Mouse (Mus musculus) midbrain, embryonic 15.5 days (tissue): ENCODE measurements around the gene Nfkb1. TPM values are rescaled to one million over a fixed set of nuclear protein-coding genes. Genes with fewer than 3 reads are reported as not detected.

Experiments used
- ATAC-seq: fragments of 200-750 bp; cut with Nextera tagmentation; replicated peaks from 2 replicates; pipeline ENCODE4 v1.8.0; 2017; ENCODE audit warnings: moderate TSS enrichment
- H3K27ac ChIP-seq: fragments of 300-500 bp; sonication (generic); 2 replicates; pipeline ENCODE4 v1.5.1; 2015; ENCODE audit warnings: mild to moderate bottlenecking, inconsistent platforms
- H3K27me3 ChIP-seq: fragments of 300-500 bp; sonication (generic); replicated peaks from 2 replicates; pipeline ENCODE4 v1.6.1; 2015; ENCODE audit warnings: inconsistent platforms
- H3K36me3 ChIP-seq: fragments of 300-500 bp; sonication (generic); replicated peaks from 2 replicates; pipeline ENCODE4 v1.6.1; 2015; ENCODE audit warnings: inconsistent platforms
- H3K4me1 ChIP-seq: fragments of 300-500 bp; sonication (generic); 2 replicates; pipeline ENCODE4 v1.6.1; 2015; ENCODE audit warnings: inconsistent platforms
- H3K4me2 ChIP-seq: fragments of 300-500 bp; sonication (generic); 2 replicates; pipeline ENCODE4 v1.6.1; 2015; ENCODE audit warnings: inconsistent platforms, mild to moderate bottlenecking, moderate library complexity
- H3K4me3 ChIP-seq: fragments of 300-500 bp; sonication (generic); 2 replicates; pipeline ENCODE4 v1.5.1; 2015; ENCODE audit warnings: mild to moderate bottlenecking, inconsistent platforms
- H3K9ac ChIP-seq: fragments of 300-500 bp; sonication (generic); 2 replicates; pipeline ENCODE4 v1.6.1; 2015; ENCODE audit warnings: mild to moderate bottlenecking, inconsistent platforms
- H3K9me3 ChIP-seq: fragments of 300-500 bp; sonication (generic); 2 replicates; pipeline ENCODE4 v1.6.1; 2016; ENCODE audit warnings: inconsistent platforms
- WGBS: fragments of 180-500 bp; shearing (Covaris S2); methylation state at CpG from one replicate; pipeline ENCODE4 v1.1.7; 2015; ENCODE audit warnings: mixed read lengths; 5-methylcytosine and 5-hydroxymethylcytosine counted together
- polyA plus RNA-seq: library from polyadenylated mRNA; unstranded; fragments of >200 nt; fragmentation: Nextera tagmentation; extraction: Ambion mirVana; gene quantifications from 2 replicates; pipeline ENCODE4 v1.2.1, GENCODE M21; 2015

The Nfkb1 gene
- 7.9 and 8.3 TPM in 2 replicates for polyA plus RNA-seq

GRCm38 (mm10) chr3:135691191-135692131 lies at the start of gene Nfkb1:
Gene Nfkb1 (minus strand): TSS chr3:135691547.
- no peaks in the 10 kb centered on the region for H3K36me3 ChIP-seq
- H3K4me1 ChIP-seq: peaks cover 25% of the 10 kb centered on the region
- peak within 1 kb of the TSS; percentile 83 for H3K4me2 ChIP-seq
- peak within 1 kb of the TSS; percentile 85 for H3K9ac ChIP-seq
- H3K9me3 ChIP-seq: no peaks in the 10 kb centered on the region
- ATAC-seq: peak; percentile 90
- under 1% methylated on average over 46 of the region's 102 CpGs for WGBS
- H3K27me3 ChIP-seq: no peaks in the 10 kb centered on the region
- H3K4me3 ChIP-seq: peak within 1 kb of the TSS; percentile 84
- peak within 1 kb of the TSS; percentile 88 for H3K27ac ChIP-seq

- no peak overlapping the region for H3K4me3 ChIP-seq
- ATAC-seq: no peak
- H3K27me3 ChIP-seq: no peaks in the 10 kb centered on the region
- WGBS: 86% methylated on average over 8 of the region's 8 CpGs
- no peak overlapping the region for H3K9ac ChIP-seq
- no peak overlapping the region for H3K27ac ChIP-seq
- H3K9me3 ChIP-seq: no peaks in the 10 kb centered on the region
- H3K36me3 ChIP-seq: no peaks in the 10 kb centered on the region
- no peak overlapping the region for H3K4me2 ChIP-seq
- H3K4me1 ChIP-seq: no peaks in the 10 kb centered on the region
Observed at GRCm38 (mm10) chr3:135740711-135741110, 49.4 kb upstream of the Nfkb1 start.

- Histone ChIP-seq H3K4me3 (no peak overlapping the region), H3K4me2 (no peak overlapping the region), H3K27me3 (no peaks in the 10 kb centered on the region), H3K36me3 (no peaks in the 10 kb centered on the region), H3K9ac (no peak overlapping the region), H3K27ac (no peak overlapping the region), H3K4me1 (no peaks in the 10 kb centered on the region), H3K9me3 (no peaks in the 10 kb centered on the region)
- ATAC-seq: no peak
- 89% methylated on average over 1 of the region's 1 CpGs for WGBS
Observed at GRCm38 (mm10) chr3:135734736-135735135, 43.4 kb upstream of the Nfkb1 start.

GRCm38 (mm10) chr3:135732747-135733445 lies 41.5 kb upstream of the Nfkb1 start:
- Histone ChIP-seq H3K27ac (no peak overlapping the region), H3K9ac (no peak overlapping the region), H3K4me1 (no peaks in the 10 kb centered on the region), H3K36me3 (no peaks in the 10 kb centered on the region), H3K27me3 (no peaks in the 10 kb centered on the region), H3K9me3 (no peaks in the 10 kb centered on the region), H3K4me2 (no peak overlapping the region), H3K4me3 (no peak overlapping the region)
- no peak for ATAC-seq
- WGBS: 92% methylated on average over 10 of the region's 10 CpGs

GRCm38 (mm10) chr3:135731292-135732047 lies 40.1 kb upstream of the Nfkb1 start:
- 38% methylated on average over 17 of the region's 17 CpGs for WGBS
- H3K27me3 ChIP-seq: no peaks in the 10 kb centered on the region
- H3K4me3 ChIP-seq: no peak overlapping the region
- no peak overlapping the region for H3K4me2 ChIP-seq
- peak; percentile 93 for ATAC-seq
- H3K9ac ChIP-seq: no peak overlapping the region
- H3K36me3 ChIP-seq: no peaks in the 10 kb centered on the region
- no peaks in the 10 kb centered on the region for H3K4me1 ChIP-seq
- no peak overlapping the region for H3K27ac ChIP-seq
- no peaks in the 10 kb centered on the region for H3K9me3 ChIP-seq

DNA sequence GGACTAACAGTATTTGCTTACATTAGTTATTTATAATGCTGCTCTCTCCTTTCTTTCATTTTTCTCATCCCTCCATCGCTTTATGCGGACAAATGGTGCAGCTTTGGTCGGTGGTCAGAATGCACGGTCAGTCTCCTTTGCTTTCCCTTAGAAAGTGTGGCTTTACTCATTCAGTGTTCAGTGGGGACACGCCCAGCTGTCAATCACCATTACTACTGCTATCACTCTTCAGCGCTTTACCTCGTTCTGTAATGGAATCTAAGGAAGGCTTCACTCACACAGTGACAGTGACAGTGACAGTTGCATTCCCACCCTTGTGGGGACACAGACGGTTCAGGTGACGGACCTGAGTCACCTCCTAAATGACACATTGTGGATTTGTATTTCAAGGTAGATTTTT lies 39.4 kb upstream of the Nfkb1 start:
- ATAC-seq: peak; percentile 88
- H3K36me3 ChIP-seq: no peaks in the 10 kb centered on the region
- no peak overlapping the region for H3K9ac ChIP-seq
- peak overlapping the region; percentile 20 for H3K4me2 ChIP-seq
- 40% methylated on average over 9 of the region's 9 CpGs for WGBS
- H3K9me3 ChIP-seq: no peaks in the 10 kb centered on the region
- no peak overlapping the region for H3K27ac ChIP-seq
- no peaks in the 10 kb centered on the region for H3K4me1 ChIP-seq
- no peaks in the 10 kb centered on the region for H3K27me3 ChIP-seq
- no peak overlapping the region for H3K4me3 ChIP-seq

DNA sequence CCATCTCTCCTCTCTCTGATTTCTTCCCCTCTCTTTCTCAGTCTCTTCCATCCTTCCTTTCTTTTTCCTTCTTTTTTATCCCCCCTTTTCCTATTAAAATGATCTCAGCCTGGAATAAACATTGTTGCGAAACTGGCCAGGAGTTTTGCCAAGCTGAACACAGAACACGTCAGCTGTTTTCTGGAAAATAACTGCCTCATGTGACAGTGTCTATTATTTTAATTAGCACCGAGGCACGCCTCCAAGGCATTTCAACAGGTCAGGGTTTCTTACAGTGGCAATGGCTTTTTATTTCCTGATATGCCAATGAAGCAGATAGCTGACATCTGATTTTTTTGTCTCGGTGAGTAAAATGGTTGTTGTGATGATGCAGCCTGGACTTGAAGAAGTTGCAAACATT lies 38.2 kb upstream of the Nfkb1 start:
- no peak overlapping the region for H3K27ac ChIP-seq

DNA sequence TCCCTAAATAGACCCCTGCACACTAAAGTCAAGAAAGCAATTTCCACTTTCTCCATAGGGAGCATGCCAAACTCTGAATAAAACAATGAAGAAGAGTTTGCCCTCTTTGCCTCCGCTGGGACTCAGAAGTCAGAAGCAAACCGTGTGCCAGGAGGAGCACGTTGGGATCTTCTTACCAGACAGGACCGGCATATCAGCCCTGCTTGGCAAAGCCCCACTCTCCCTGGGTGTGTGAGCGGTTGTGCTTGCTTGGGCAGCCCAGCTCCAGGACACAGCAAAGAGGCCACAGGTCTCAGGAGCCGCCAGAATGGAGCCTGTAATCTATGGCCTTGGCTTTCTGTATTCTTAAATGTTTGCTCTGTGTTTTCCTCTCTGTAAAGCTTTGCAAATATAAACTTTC lies 37.6 kb upstream of the Nfkb1 start:
- H3K27me3 ChIP-seq: no peaks in the 10 kb centered on the region
- no peak overlapping the region for H3K9ac ChIP-seq
- no peak for ATAC-seq
- H3K4me1 ChIP-seq: no peaks in the 10 kb centered on the region
- H3K4me2 ChIP-seq: no peak overlapping the region
- no peaks in the 10 kb centered on the region for H3K9me3 ChIP-seq
- H3K4me3 ChIP-seq: no peak overlapping the region
- no peaks in the 10 kb centered on the region for H3K36me3 ChIP-seq
- no peak overlapping the region for H3K27ac ChIP-seq
- WGBS: 66% methylated on average over 6 of the region's 6 CpGs

More for the DNA sequence above, 38.2 kb upstream of the Nfkb1 start:
- ATAC-seq: no peak
- Histone ChIP-seq H3K4me1 (no peaks in the 10 kb centered on the region), H3K4me3 (no peak overlapping the region), H3K9ac (no peak overlapping the region), H3K9me3 (no peaks in the 10 kb centered on the region), H3K4me2 (no peak overlapping the region), H3K36me3 (no peaks in the 10 kb centered on the region), H3K27me3 (no peaks in the 10 kb centered on the region)
- 80% methylated on average over 5 of the region's 5 CpGs for WGBS

DNA sequence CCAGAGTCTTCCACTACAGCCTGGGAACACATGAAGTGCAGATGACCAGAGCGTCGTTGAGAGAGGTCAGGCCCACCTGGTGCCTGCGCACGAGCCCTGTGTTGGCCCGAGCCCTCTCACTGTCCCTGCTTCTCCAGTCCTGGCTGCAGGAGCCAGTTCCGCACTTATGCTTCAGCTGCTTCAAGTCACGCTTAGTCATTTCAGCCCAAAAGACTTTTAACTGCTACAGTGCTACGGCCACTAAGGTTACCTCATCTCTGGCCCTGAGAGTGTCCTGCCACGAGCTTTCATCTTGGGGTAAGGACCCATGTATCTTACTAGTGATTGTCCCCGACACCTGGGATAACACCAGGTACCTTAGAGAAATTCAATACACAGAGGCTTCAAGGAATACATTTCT lies 36.0 kb upstream of the Nfkb1 start:
- Histone ChIP-seq H3K9me3 (no peaks in the 10 kb centered on the region), H3K4me1 (no peaks in the 10 kb centered on the region), H3K4me3 (no peak overlapping the region), H3K9ac (no peak overlapping the region), H3K27ac (no peak overlapping the region), H3K36me3 (no peaks in the 10 kb centered on the region), H3K4me2 (no peak overlapping the region), H3K27me3 (no peaks in the 10 kb centered on the region)
- no peak for ATAC-seq
- 86% methylated on average over 10 of the region's 10 CpGs for WGBS

- WGBS: 91% methylated on average over 7 of the region's 7 CpGs
- H3K9ac ChIP-seq: no peak overlapping the region
- H3K27me3 ChIP-seq: no peaks in the 10 kb centered on the region
- H3K4me1 ChIP-seq: no peaks in the 10 kb centered on the region
- no peak overlapping the region for H3K4me3 ChIP-seq
- no peaks in the 10 kb centered on the region for H3K9me3 ChIP-seq
- no peak for ATAC-seq
- H3K4me2 ChIP-seq: no peak overlapping the region
- no peaks in the 10 kb centered on the region for H3K36me3 ChIP-seq
- H3K27ac ChIP-seq: no peak overlapping the region
Observed at GRCm38 (mm10) chr3:135726521-135727275, 35.4 kb upstream of the Nfkb1 start.

DNA sequence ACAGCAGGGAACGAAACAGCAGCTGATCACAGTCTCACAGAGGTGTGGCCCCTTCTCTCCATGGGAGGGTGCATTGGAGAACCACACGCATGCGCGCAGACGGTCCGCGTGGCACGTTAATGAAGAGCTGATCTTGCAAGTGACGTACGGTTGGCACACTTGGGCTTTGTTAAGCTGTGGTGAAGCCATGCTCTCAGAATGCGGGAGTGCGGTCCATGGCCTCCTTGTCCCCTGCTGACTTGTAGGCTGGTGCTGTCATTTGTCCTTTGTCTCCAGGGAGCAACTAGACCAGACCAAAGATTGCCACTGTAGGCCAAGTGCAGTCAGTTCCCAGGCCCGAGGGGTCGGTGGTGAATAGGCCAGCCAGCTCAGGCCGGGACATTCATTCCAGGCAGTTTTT lies 34.7 kb upstream of the Nfkb1 start:
- no peak overlapping the region for H3K4me3 ChIP-seq
- H3K36me3 ChIP-seq: no peaks in the 10 kb centered on the region
- no peak overlapping the region for H3K27ac ChIP-seq
- H3K4me1 ChIP-seq: no peaks in the 10 kb centered on the region
- no peak overlapping the region for H3K4me2 ChIP-seq
- no peak for ATAC-seq
- H3K9me3 ChIP-seq: no peaks in the 10 kb centered on the region
- 70% methylated on average over 15 of the region's 15 CpGs for WGBS
- H3K9ac ChIP-seq: no peak overlapping the region
- no peaks in the 10 kb centered on the region for H3K27me3 ChIP-seq
